Mouse (Mus musculus) myocyte (in vitro differentiated cells): ENCODE data around the gene Fez2.

Experiments
- CEBPB ChIP-seq: IDR thresholded peaks from 2 replicates; pipeline ENCODE4 v1.6.1; 2011; ENCODE audit warnings: mild to moderate bottlenecking, moderate library complexity; ENCODE audit not compliant: poor library complexity, insufficient read depth, severe bottlenecking
- E2F4 ChIP-seq: IDR thresholded peaks from one replicate; pipeline ENCODE4 v1.6.1; 2011; ENCODE audit warnings: mild to moderate bottlenecking, control low read depth, moderate library complexity; ENCODE audit not compliant: insufficient read depth
- MAX ChIP-seq: IDR thresholded peaks from one replicate; pipeline ENCODE4 v1.6.1; 2011; ENCODE audit warnings: low read depth, mild to moderate bottlenecking, control low read depth
- MYOD1 ChIP-seq, 3 experiments: IDR thresholded peaks; one replicate each; pipeline ENCODE4 v1.6.1; 2011; ENCODE audit warnings: control low read depth in 2 of 3, low read depth in 2 of 3, mild to moderate bottlenecking in 2 of 3, moderate library complexity in 1 of 3; ENCODE audit not compliant: insufficient read length in 2 of 3, control insufficient read depth in 1 of 3
- MYOG ChIP-seq, 3 experiments: IDR thresholded peaks; one replicate each; pipeline ENCODE4 v1.6.1; 2011; ENCODE audit warnings: control low read depth in 2 of 3, low read depth in 2 of 3, mild to moderate bottlenecking in 2 of 3; ENCODE audit not compliant: insufficient read length in 2 of 3, control insufficient read depth in 1 of 3, insufficient read depth in 1 of 3
- POLR2A ChIP-seq: IDR thresholded peaks from one replicate; pipeline ENCODE4 v1.6.1; 2011; ENCODE audit warnings: low read depth, mild to moderate bottlenecking, control low read depth, moderate library complexity; ENCODE audit not compliant: insufficient read length
- POLR2AphosphoS2 ChIP-seq: IDR thresholded peaks from one replicate; pipeline ENCODE4 v1.6.1; 2011; ENCODE audit warnings: low read depth, control low read depth; ENCODE audit not compliant: insufficient read length
- REST ChIP-seq: IDR thresholded peaks from one replicate; pipeline ENCODE4 v1.6.1; 2011; ENCODE audit warnings: mild to moderate bottlenecking, control low read depth, moderate library complexity; ENCODE audit not compliant: insufficient read depth, insufficient read length
- SRF ChIP-seq: IDR thresholded peaks from one replicate; pipeline ENCODE4 v1.6.1; 2011; ENCODE audit warnings: low read depth; ENCODE audit not compliant: control insufficient read depth, insufficient read length
- TCF12 ChIP-seq: IDR thresholded peaks from one replicate; pipeline ENCODE4 v1.6.1; 2011; ENCODE audit warnings: mild to moderate bottlenecking, control low read depth; ENCODE audit not compliant: poor library complexity, insufficient read depth, severe bottlenecking
- TCF3 ChIP-seq: IDR thresholded peaks from one replicate; pipeline ENCODE4 v1.6.1; 2011; ENCODE audit warnings: low read depth, control low read depth; ENCODE audit not compliant: insufficient read length
- USF1 ChIP-seq: IDR thresholded peaks from one replicate; pipeline ENCODE4 v1.6.1; 2011; ENCODE audit warnings: low read depth, mild to moderate bottlenecking, control low read depth, moderate library complexity

- TF ChIP-seq POLR2AphosphoS2: no peak
- TF ChIP-seq USF1: no peak
- TF ChIP-seq MYOG (IDR thresholded peaks at IDR 0.05; ENCODE audit: control insufficient read depth in 1 of 3, insufficient read depth in 1 of 3, insufficient read length in 2 of 3, low read depth in 2 of 3): no peak
- TF ChIP-seq MYOD1 (IDR thresholded peaks at IDR 0.05; ENCODE audit: control insufficient read depth in 1 of 3, insufficient read length in 2 of 3, low read depth in 2 of 3): no peak
- no peak for TF ChIP-seq POLR2A
- TF ChIP-seq REST: no peak
- TF ChIP-seq CEBPB: no peak
- TF ChIP-seq MAX: no peak
- TF ChIP-seq TCF12: no peak
- no peak for TF ChIP-seq E2F4
- no peak for TF ChIP-seq SRF
- no peak for TF ChIP-seq TCF3
Observed at GRCm38 (mm10) chr17:78408386-78408785, 9.6 kb downstream of the Fez2 start.
